Mouse (Mus musculus) monocyte, adult 5-6 weeks (primary cell): ENCODE data around the gene Akap14. TPM values are rescaled to one million over a fixed set of nuclear protein-coding genes. Genes with fewer than 3 reads are reported as not detected.

Experiments
- ATAC-seq: fragments of 153-309, 156-312 bp; replicated peaks from 2 replicates; pipeline ENCODE4 v1.8.0; 2017; ENCODE audit warnings: mild to moderate bottlenecking; ENCODE audit not compliant: low TSS enrichment, insufficient number of reproducible peaks, severe bottlenecking, poor library complexity, low FRiP score
- total RNA-seq: library from RNA; stranded (forward); fragments of 200-1000, 200-491, 200-594 nt; gene quantifications from 3 replicates; pipeline ENCODE4 v1.2.3, GENCODE M21; 2017

The Akap14 gene
- total RNA-seq, 1 experiment from 2014 or later: not detected

DNA sequence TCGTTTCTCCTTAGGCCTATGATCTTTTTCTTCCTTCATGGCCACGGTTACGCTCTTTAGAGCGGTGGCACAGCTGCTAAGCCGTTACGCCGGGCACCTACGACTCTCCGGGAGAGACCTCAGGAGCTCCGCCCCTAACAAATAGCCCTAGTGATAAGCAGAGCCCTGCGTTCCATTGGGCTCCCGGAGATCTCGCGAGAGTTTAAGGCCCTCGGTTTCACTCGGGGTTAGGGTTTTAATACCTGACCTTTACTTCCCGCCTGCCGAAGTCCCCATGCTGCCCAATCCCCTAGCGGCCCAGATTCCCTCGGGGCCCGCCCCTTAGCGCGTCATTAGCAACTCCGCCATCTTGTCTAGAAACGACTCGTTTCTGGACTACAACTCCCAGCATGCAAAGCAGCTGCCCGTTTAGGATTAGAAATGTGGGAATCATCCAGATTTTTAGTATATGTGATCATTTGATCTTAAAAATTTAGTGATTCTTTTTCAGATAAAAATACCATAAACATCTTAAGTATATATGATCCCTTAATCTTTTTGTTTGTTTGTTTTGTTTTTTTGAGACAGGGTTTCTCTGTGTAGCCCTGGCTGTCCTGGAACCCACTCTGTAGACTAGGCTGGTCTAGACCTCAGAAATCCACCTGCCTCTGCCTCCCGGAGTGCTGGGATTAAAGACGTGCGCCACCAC lies 58.3 kb downstream of the Akap14 start, which contains the start of gene Upf3b:
Gene Upf3b (minus strand): TSS at position 130 of the 688 bp plus-strand sequence.
- ATAC-seq: peak; percentile 100

DNA sequence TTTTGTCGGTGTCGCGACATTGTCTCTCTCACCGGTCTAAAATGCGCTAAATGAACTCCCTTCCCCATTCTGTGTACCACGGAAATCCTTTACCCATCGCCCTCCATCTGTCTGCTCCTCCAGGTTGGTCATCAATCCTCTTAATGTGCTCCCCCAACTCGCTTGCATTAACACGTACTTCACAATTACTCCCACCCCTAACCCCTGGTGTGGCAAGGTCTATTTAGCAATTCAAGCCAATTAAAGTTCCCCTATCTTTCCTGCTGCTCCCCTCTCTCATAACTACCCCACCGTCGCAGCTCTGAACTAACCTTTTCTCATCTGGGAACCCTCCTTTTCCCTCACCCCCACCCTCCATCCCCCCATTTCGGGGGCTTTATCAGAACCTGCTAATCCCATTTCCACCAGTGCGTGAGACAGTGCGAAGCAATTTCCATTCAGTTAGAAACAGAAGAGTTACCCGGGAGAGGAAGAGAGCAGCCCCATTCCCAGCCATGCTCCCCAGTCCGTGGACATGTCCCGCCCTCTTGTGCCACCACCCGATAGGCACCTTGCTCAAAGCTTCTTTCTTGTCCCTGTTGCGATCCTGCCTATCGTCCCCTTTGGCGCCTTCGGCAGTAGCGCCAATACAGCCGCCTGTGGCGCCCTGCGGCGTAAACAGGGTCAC lies 59.0 kb downstream of the Akap14 start:
- no peak for ATAC-seq

- ATAC-seq: no peak
Measured at GRCm38 (mm10) chrX:37103826-37104225, 64.8 kb downstream of the Akap14 start.

Other genes starting within 250 kb of the Akap14 start
- gene Sept6, start 177.0 kb downstream of the Akap14 start, total RNA-seq: 75.3 to 123 TPM (median 87.1 TPM) in 3 replicates
- not detected in 3 replicates for gene Sowahd, start 120.0 kb downstream of the Akap14 start, total RNA-seq
- 1,433 to 1,582 TPM (median 1,501 TPM) in 3 replicates for gene Rpl39, start 83.4 kb downstream of the Akap14 start, total RNA-seq
- gene Upf3b, start 58.5 kb downstream of the Akap14 start, total RNA-seq: 27.2 to 44.4 TPM (median 41.0 TPM) in 3 replicates
- 31.6 to 37.5 TPM (median 35.5 TPM) in 3 replicates for gene Nkap, start 42.0 kb downstream of the Akap14 start, total RNA-seq
- 127 to 140 TPM (median 128 TPM) in 3 replicates for gene Ndufa1, start 22.3 kb upstream of the Akap14 start, total RNA-seq
- gene Rnf113a1, start 22.4 kb upstream of the Akap14 start, total RNA-seq: 0.29 to 2.1 TPM (median 2.0 TPM) in 3 replicates
- gene Gm9, start 42.2 kb upstream of the Akap14 start, total RNA-seq: not detected in 3 replicates
- not detected in 3 replicates for gene Rhox1, start 53.4 kb upstream of the Akap14 start, total RNA-seq
- gene Rhox2a, start 76.1 kb upstream of the Akap14 start, total RNA-seq: not detected in 3 replicates
- gene Rhox3a, start 81.1 kb upstream of the Akap14 start, total RNA-seq: not detected in 3 replicates
- gene Rhox4a, start 96.5 kb upstream of the Akap14 start, total RNA-seq: not detected in 3 replicates
- gene Rhox3a2, start 211.2 kb upstream of the Akap14 start, total RNA-seq: not detected in 3 replicates
- gene Rhox4a2, start 222.0 kb upstream of the Akap14 start, total RNA-seq: 0.58 TPM in 1 of 3 replicates, not detected in the others
- gene Rhox2b, start 243.2 kb upstream of the Akap14 start, total RNA-seq: not detected in 3 replicates